Mouse (Mus musculus) myocyte (in vitro differentiated cells): ENCODE measurements at regions not wholly inside any gene's neighbourhood (a gene's known extent, or its start where the extent isn't known, plus 50 kb on each side); places are given as distances from the start of the nearest gene placed in this dataset.

Experiments
- H3K27me3 ChIP-seq: one replicate; pipeline ENCODE4 v1.6.1; 2011; ENCODE audit not compliant: control insufficient read depth, insufficient read depth, insufficient read length
- H3K36me3 ChIP-seq: one replicate; pipeline ENCODE4 v1.6.1; 2011; ENCODE audit not compliant: control insufficient read depth, insufficient read depth
- H3K4me2 ChIP-seq: one replicate; pipeline ENCODE4 v1.6.1; 2011; ENCODE audit warnings: low read depth, control low read depth
- H3K4me3 ChIP-seq: one replicate; pipeline ENCODE4 v1.5.1; 2011; ENCODE audit warnings: mild to moderate bottlenecking, control low read depth, moderate library complexity
- H3K79me2 ChIP-seq: one replicate; pipeline ENCODE4 v1.6.1; 2011; ENCODE audit not compliant: control insufficient read depth, insufficient read depth
- H3ac ChIP-seq: one replicate; pipeline ENCODE4 v1.6.1; 2011; ENCODE audit not compliant: control insufficient read depth, insufficient read length
- CEBPB ChIP-seq: IDR thresholded peaks from 2 replicates; pipeline ENCODE4 v1.6.1; 2011; ENCODE audit warnings: mild to moderate bottlenecking, moderate library complexity; ENCODE audit not compliant: poor library complexity, insufficient read depth, severe bottlenecking
- E2F4 ChIP-seq: IDR thresholded peaks from one replicate; pipeline ENCODE4 v1.6.1; 2011; ENCODE audit warnings: mild to moderate bottlenecking, control low read depth, moderate library complexity; ENCODE audit not compliant: insufficient read depth
- MAX ChIP-seq: IDR thresholded peaks from one replicate; pipeline ENCODE4 v1.6.1; 2011; ENCODE audit warnings: low read depth, mild to moderate bottlenecking, control low read depth
- MYOD1 ChIP-seq, 3 experiments: IDR thresholded peaks; one replicate each; pipeline ENCODE4 v1.6.1; 2011; ENCODE audit warnings: control low read depth in 2 of 3, low read depth in 2 of 3, mild to moderate bottlenecking in 2 of 3, moderate library complexity in 1 of 3; ENCODE audit not compliant: insufficient read length in 2 of 3, control insufficient read depth in 1 of 3
- MYOG ChIP-seq, 3 experiments: IDR thresholded peaks; one replicate each; pipeline ENCODE4 v1.6.1; 2011; ENCODE audit warnings: control low read depth in 2 of 3, low read depth in 2 of 3, mild to moderate bottlenecking in 2 of 3; ENCODE audit not compliant: insufficient read length in 2 of 3, control insufficient read depth in 1 of 3, insufficient read depth in 1 of 3
- POLR2A ChIP-seq: IDR thresholded peaks from one replicate; pipeline ENCODE4 v1.6.1; 2011; ENCODE audit warnings: low read depth, mild to moderate bottlenecking, control low read depth, moderate library complexity; ENCODE audit not compliant: insufficient read length
- POLR2AphosphoS2 ChIP-seq: IDR thresholded peaks from one replicate; pipeline ENCODE4 v1.6.1; 2011; ENCODE audit warnings: low read depth, control low read depth; ENCODE audit not compliant: insufficient read length
- REST ChIP-seq: IDR thresholded peaks from one replicate; pipeline ENCODE4 v1.6.1; 2011; ENCODE audit warnings: mild to moderate bottlenecking, control low read depth, moderate library complexity; ENCODE audit not compliant: insufficient read depth, insufficient read length
- SRF ChIP-seq: IDR thresholded peaks from one replicate; pipeline ENCODE4 v1.6.1; 2011; ENCODE audit warnings: low read depth; ENCODE audit not compliant: control insufficient read depth, insufficient read length
- TCF12 ChIP-seq: IDR thresholded peaks from one replicate; pipeline ENCODE4 v1.6.1; 2011; ENCODE audit warnings: mild to moderate bottlenecking, control low read depth; ENCODE audit not compliant: poor library complexity, insufficient read depth, severe bottlenecking
- TCF3 ChIP-seq: IDR thresholded peaks from one replicate; pipeline ENCODE4 v1.6.1; 2011; ENCODE audit warnings: low read depth, control low read depth; ENCODE audit not compliant: insufficient read length
- USF1 ChIP-seq: IDR thresholded peaks from one replicate; pipeline ENCODE4 v1.6.1; 2011; ENCODE audit warnings: low read depth, mild to moderate bottlenecking, control low read depth, moderate library complexity

GRCm38 (mm10) chr16:77431345-77431744, 170.5 kb downstream of the Gm11146 start:
- no peaks in the 10 kb centered on the region for H3K79me2 ChIP-seq
- TF ChIP-seq REST, result no peak
- no peak for TF ChIP-seq E2F4
- no peak for TF ChIP-seq CEBPB
- TF ChIP-seq TCF12, result no peak
- no peak for TF ChIP-seq MAX
- no peak for TF ChIP-seq MYOD1 (IDR thresholded peaks at IDR 0.05; ENCODE audit: control insufficient read depth in 1 of 3, insufficient read length in 2 of 3, low read depth in 2 of 3)
- no peak for TF ChIP-seq POLR2A
- TF ChIP-seq USF1, result no peak
- TF ChIP-seq POLR2AphosphoS2, result no peak
- no peak for TF ChIP-seq TCF3
- no peak for TF ChIP-seq MYOG (IDR thresholded peaks at IDR 0.05; ENCODE audit: control insufficient read depth in 1 of 3, insufficient read depth in 1 of 3, insufficient read length in 2 of 3, low read depth in 2 of 3)
- TF ChIP-seq SRF, result no peak

GRCm38 (mm10) chr16:77422385-77423363, 179.2 kb downstream of the Gm11146 start:
- no peaks in the 10 kb centered on the region for H3K27me3 ChIP-seq
- H3ac ChIP-seq, result no peak overlapping the region
- H3K79me2 ChIP-seq, result no peaks in the 10 kb centered on the region
- no peaks in the 10 kb centered on the region for H3K36me3 ChIP-seq
- TF ChIP-seq TCF3 (no peak), POLR2AphosphoS2 (no peak), REST (no peak), E2F4 (no peak), USF1 (no peak), SRF (no peak), MAX (no peak)
- peak overlapping the region; percentile 17 for H3K4me3 ChIP-seq
- peak overlapping the region; percentile 83 for H3K4me2 ChIP-seq

More at GRCm38 (mm10) chr16:77431345-77431744, 170.5 kb downstream of the Gm11146 start:
- no peak overlapping the region for H3K4me2 ChIP-seq
- no peaks in the 10 kb centered on the region for H3K36me3 ChIP-seq
- no peaks in the 10 kb centered on the region for H3K27me3 ChIP-seq
- H3ac ChIP-seq, result no peak overlapping the region
- H3K4me3 ChIP-seq, result no peak overlapping the region

- H3K79me2 ChIP-seq, result no peaks in the 10 kb centered on the region
- TF ChIP-seq TCF12 (no peak), USF1 (no peak)
- H3K4me2 ChIP-seq, result peak overlapping the region; percentile 83
- H3K27me3 ChIP-seq, result no peaks in the 10 kb centered on the region
- H3K36me3 ChIP-seq, result no peaks in the 10 kb centered on the region
- H3K4me3 ChIP-seq, result peak overlapping the region; percentile 17
- H3ac ChIP-seq, result no peak overlapping the region
These were observed 180.3 kb downstream of the Gm11146 start for GRCm38 (mm10) chr16:77421591-77422024.

- TF ChIP-seq POLR2AphosphoS2 (no peak), SRF (no peak), MAX (no peak)
- H3K79me2 ChIP-seq, result no peaks in the 10 kb centered on the region
- peak overlapping the region; percentile 17 for H3K4me3 ChIP-seq
- H3K27me3 ChIP-seq, result no peaks in the 10 kb centered on the region
- no peak overlapping the region for H3ac ChIP-seq
- no peaks in the 10 kb centered on the region for H3K36me3 ChIP-seq
- H3K4me2 ChIP-seq, result peak overlapping the region; percentile 83
These were observed 180.9 kb downstream of the Gm11146 start for GRCm38 (mm10) chr16:77421001-77421400.

- Histone ChIP-seq H3K79me2 (no peaks in the 10 kb centered on the region), H3ac (no peak overlapping the region), H3K27me3 (no peaks in the 10 kb centered on the region), H3K4me2 (peak overlapping the region; percentile 70), H3K4me3 (peak overlapping the region; percentile 17), H3K36me3 (no peaks in the 10 kb centered on the region)
- TF ChIP-seq TCF3, result no peak
These were observed 181.6 kb downstream of the Gm11146 start for GRCm38 (mm10) chr16:77420136-77420860.
